Mouse (Mus musculus): ENCODE measurements at regions not wholly inside any gene's neighbourhood (a gene's known extent, or its start where the extent isn't known, plus 50 kb on each side); places are given as distances from the start of the nearest gene placed in this dataset.

DNA sequence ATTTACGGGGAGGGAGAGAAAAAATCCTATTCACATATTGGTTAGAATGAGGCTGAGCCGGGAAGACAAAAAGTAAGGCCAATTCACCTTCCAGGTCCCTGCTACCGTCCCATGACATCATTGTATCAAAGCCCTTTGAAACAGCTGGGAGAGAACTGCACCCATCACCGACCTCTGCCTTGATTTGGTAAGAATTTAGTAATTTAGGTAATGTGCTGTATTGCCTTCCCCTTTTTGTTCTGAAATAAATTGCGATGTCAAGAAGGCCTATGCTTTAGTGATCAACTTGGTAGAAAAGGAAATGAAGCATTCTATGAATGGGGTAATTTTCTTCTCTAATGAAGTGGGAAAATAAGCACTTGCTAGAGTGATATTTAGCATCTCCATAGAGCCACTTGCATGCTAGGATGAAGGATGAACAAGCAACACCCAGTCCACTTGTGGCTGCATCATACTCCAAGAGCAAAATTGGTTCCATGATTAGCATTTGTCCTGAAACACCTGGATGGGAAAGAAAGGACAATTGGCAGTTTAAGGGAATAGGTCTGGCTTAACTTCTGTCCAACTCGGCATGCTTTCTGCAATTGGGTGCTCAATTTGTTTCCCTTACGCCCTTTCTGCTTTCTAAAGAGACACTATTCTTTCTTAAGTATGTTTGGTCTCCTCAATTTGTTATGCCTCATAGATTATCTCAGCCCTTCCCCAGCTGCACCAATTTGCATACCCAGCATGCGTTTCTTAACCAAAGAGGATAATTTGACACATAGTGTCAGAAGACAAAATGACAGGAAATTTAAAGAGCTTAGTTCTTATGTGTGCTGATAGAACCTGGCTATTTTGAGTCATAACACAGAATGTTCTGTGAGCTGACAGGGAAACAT is 114.2 kb upstream of the Kitl start:
- 74% methylated on average over 8 of the region's 8 CpGs for WGBS

DNA sequence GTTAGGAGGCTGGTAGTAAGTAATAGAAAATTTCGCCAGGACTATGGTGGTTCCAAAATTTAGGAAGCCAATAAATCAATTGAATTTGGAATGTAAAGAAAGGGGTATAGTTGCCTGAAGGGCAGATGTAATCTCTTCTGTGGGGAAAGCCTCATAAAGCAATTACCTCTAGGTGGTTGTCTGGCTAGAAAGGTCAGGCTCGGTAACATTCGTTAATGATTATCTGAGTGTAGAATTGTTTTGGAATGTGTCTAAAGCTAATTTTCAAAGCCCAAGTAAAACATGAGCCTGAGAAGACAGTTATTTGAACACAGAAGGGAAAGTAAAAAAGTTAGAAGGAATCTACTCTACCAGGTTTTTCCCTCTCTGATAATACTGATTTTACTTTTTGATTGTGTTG is 121.4 kb upstream of the Kitl start:
- Histone ChIP-seq H3K4me1 (ENCODE audit: control insufficient read depth, insufficient read depth, low read length) (no peaks in the 10 kb centered on the region), H3K4me3 (ENCODE audit: insufficient read depth, low read depth, low read length) (no peak overlapping the region), H3K27me3 (replicated peaks; ENCODE audit: control insufficient read depth, insufficient read depth, low read length) (no peaks in the 10 kb centered on the region), H3K36me3 (ENCODE audit: control insufficient read depth, insufficient read depth, low read length) (no peaks in the 10 kb centered on the region), H3K27ac (ENCODE audit: insufficient read depth, low read depth, low read length) (no peak overlapping the region)
- peak; percentile 81 for DNase-seq
- 24% methylated on average over 3 of the region's 3 CpGs for WGBS
- TF ChIP-seq CTCF (conservative IDR thresholded peaks at IDR 0.05; ENCODE audit: insufficient read depth, insufficient read length, low read depth, low read length), result no peak
- no peak for TF ChIP-seq POLR2A (IDR thresholded peaks at IDR 0.05; ENCODE audit: low read depth, low read length)

More for the DNA sequence above, 114.2 kb upstream of the Kitl start:
- DNase-seq, result no peak
- TF ChIP-seq POLR2A (IDR thresholded peaks at IDR 0.05; ENCODE audit: low read depth, low read length) (no peak), CTCF (conservative IDR thresholded peaks at IDR 0.05; ENCODE audit: insufficient read depth, insufficient read length, low read depth, low read length) (no peak)
- H3K4me1 ChIP-seq (ENCODE audit: control insufficient read depth, insufficient read depth, low read length), result peaks cover 5% of the 10 kb centered on the region; the same call in 1 of the 2 replicates
- peak overlapping the region; percentile 30; the same call in 1 of the 2 replicates for H3K27ac ChIP-seq (ENCODE audit: insufficient read depth, low read depth, low read length)
- no peaks in the 10 kb centered on the region for H3K36me3 ChIP-seq (ENCODE audit: control insufficient read depth, insufficient read depth, low read length)
- H3K27me3 ChIP-seq (replicated peaks; ENCODE audit: control insufficient read depth, insufficient read depth, low read length), result no peaks in the 10 kb centered on the region
- no peak overlapping the region for H3K4me3 ChIP-seq (ENCODE audit: insufficient read depth, low read depth, low read length)

DNA sequence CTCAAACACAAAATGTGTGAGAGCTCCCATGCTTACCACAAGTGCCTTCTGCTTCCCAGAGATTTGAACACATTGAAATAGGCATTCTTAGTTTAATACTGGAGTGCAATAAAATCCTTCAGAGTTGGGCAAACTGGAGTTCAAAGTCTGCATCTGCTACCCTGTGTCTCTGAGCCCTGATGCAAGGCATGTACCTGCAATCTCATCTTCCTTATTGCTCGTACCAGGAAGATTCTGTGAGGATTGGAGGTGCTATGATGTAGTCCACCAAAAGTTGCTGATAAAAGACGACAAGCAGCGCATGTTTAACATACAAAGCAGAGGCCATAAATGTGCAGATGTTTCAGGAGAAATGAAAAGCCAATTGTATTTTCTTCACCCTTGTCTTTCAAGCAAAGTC is 123.5 kb upstream of the Kitl start:
- DNase-seq, result no peak
- no peaks in the 10 kb centered on the region for H3K36me3 ChIP-seq (ENCODE audit: control insufficient read depth, insufficient read depth, low read length)
- no peak overlapping the region for H3K27ac ChIP-seq (ENCODE audit: insufficient read depth, low read depth, low read length)
- no peaks in the 10 kb centered on the region for H3K27me3 ChIP-seq (replicated peaks; ENCODE audit: control insufficient read depth, insufficient read depth, low read length)
- no peak for TF ChIP-seq CTCF (conservative IDR thresholded peaks at IDR 0.05; ENCODE audit: insufficient read depth, insufficient read length, low read depth, low read length)
- no peak for TF ChIP-seq POLR2A (IDR thresholded peaks at IDR 0.05; ENCODE audit: low read depth, low read length)
- 91% methylated on average over 3 of the region's 3 CpGs for WGBS
- no peak overlapping the region for H3K4me3 ChIP-seq (ENCODE audit: insufficient read depth, low read depth, low read length)
- H3K4me1 ChIP-seq (ENCODE audit: control insufficient read depth, insufficient read depth, low read length), result no peaks in the 10 kb centered on the region

DNA sequence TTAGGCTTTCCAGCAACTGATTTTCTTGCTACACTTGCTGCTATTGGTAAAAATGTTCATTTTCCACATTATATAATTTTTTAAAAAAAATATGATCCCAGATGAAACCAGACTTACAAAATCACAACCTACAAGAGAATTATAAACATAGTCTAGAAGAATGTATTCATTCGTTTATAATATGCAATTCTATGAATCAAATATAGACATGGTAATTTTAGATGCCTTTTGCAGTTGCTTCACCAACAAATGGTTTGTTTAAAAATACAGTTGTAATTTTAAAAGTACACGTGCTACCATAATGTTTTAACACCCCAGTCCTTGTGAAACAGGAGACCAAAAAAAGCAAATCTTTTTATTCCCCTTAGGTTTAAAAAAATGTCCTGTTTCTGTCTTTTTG is 122.4 kb upstream of the Csl start:
- DNase-seq, result no peak
- H3K4me3 ChIP-seq (ENCODE audit: insufficient read depth, low read depth, low read length), result no peak overlapping the region
- no peaks in the 10 kb centered on the region for H3K4me1 ChIP-seq (ENCODE audit: control insufficient read depth, insufficient read depth, low read length)
- no peaks in the 10 kb centered on the region for H3K27me3 ChIP-seq (replicated peaks; ENCODE audit: control insufficient read depth, insufficient read depth, low read length)
- WGBS, result 78% methylated on average over 2 of the region's 2 CpGs
- TF ChIP-seq POLR2A (IDR thresholded peaks at IDR 0.05; ENCODE audit: low read depth, low read length) (no peak), CTCF (conservative IDR thresholded peaks at IDR 0.05; ENCODE audit: insufficient read depth, insufficient read length, low read depth, low read length) (no peak)
- no peaks in the 10 kb centered on the region for H3K36me3 ChIP-seq (ENCODE audit: control insufficient read depth, insufficient read depth, low read length)
- H3K27ac ChIP-seq (ENCODE audit: insufficient read depth, low read depth, low read length), result no peak overlapping the region

DNA sequence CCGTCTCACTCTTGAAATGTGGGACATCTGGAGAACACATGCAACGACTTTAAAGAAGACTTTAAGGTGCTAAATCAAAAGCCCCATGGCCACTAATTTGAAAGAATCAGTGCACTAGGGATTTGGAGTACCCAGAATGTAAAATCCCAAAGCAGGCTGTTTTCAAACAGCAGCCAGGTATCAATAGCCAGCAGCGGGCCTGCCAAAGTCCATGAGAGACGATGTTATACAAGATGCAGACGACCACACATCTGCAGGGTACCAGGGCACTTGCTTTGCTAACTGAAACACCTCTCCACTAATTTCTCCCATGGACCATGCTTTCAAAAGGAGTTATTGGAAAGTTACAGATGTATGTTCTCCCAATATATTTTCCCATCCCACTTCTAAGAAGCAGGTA is 119.9 kb upstream of the Csl start:
- 84% methylated on average over 5 of the region's 5 CpGs for whole genome bisulfite sequencing
- no peak for DNase-seq
- H3K27ac ChIP-seq (ENCODE audit: insufficient read depth, low read depth, low read length), result no peak overlapping the region
- no peaks in the 10 kb centered on the region for H3K4me1 ChIP-seq (ENCODE audit: control insufficient read depth, insufficient read depth, low read length)
- TF ChIP-seq POLR2A (IDR thresholded peaks at IDR 0.05; ENCODE audit: low read depth, low read length) (no peak), CTCF (conservative IDR thresholded peaks at IDR 0.05; ENCODE audit: insufficient read depth, insufficient read length, low read depth, low read length) (no peak)
- H3K27me3 ChIP-seq (replicated peaks; ENCODE audit: control insufficient read depth, insufficient read depth, low read length), result no peaks in the 10 kb centered on the region
- H3K4me3 ChIP-seq (ENCODE audit: insufficient read depth, low read depth, low read length), result no peak overlapping the region
- no peaks in the 10 kb centered on the region for H3K36me3 ChIP-seq (ENCODE audit: control insufficient read depth, insufficient read depth, low read length)

DNA sequence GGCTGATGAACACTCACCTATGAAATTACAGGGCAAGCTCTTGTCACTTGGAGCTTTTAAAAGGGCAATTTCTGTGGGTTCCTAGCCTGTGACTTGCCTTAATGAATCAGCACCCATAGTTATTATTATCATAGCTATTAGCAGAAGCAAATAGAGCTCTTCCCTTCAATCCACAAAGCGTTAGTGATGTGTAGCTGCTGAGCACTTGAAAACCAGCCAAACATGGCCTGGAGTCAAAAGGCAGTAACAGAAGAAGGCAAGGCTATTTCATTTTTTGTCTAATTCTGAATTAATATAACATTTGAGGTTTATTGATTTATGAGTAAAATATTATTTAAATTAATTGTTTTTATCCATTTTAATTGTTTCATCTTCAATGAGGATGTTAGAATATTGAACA is 105.3 kb upstream of the Csl start:
- TF ChIP-seq CTCF (conservative IDR thresholded peaks at IDR 0.05; ENCODE audit: insufficient read depth, insufficient read length, low read depth, low read length), result no peak
- TF ChIP-seq POLR2A (IDR thresholded peaks at IDR 0.05; ENCODE audit: low read depth, low read length), result no peak

DNA sequence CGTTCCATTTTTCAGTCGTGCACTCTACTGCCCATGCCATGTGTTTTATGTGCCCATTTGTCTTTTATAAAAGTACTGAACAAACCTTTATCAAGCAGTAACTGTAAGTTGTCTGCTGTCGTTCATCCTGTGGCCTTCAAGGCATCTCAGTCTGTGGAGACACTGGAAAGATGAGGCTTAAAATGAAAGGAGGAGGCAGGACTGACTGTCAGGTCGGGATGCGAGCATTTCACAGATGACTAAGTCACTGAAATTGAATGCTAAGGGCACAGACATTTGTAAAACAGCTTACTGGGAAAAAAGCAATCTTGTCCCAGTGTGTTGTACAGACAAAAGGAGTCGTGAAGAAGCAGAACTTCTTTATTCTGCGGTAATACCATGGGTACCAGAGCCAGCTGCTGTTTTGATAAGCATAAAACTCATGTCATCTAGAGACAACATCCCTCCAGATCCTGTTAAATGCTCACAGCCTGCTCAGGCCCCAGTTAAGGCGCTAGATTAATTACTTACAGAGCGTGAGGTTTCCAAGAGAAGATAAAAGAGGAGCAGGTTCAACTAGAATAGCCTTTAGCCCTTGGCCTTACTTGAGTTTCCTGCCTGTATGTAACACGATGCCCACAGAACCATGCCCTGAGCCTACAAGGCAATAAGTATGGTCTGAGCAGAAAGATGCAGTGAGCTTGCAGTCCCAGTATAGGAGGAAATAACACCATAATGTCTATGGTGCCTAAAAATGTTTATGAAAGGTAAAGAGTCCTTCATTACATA is 101.0 kb upstream of the Csl start:
- Histone ChIP-seq H3K4me3 (ENCODE audit: insufficient read depth, low read depth, low read length) (no peak overlapping the region), H3K4me1 (ENCODE audit: control insufficient read depth, insufficient read depth, low read length) (no peaks in the 10 kb centered on the region), H3K36me3 (ENCODE audit: control insufficient read depth, insufficient read depth, low read length) (no peaks in the 10 kb centered on the region), H3K27me3 (replicated peaks; ENCODE audit: control insufficient read depth, insufficient read depth, low read length) (no peaks in the 10 kb centered on the region), H3K27ac (ENCODE audit: insufficient read depth, low read depth, low read length) (no peak overlapping the region)
- WGBS, result 40% methylated on average over 10 of the region's 10 CpGs
- TF ChIP-seq POLR2A (IDR thresholded peaks at IDR 0.05; ENCODE audit: low read depth, low read length) (no peak), CTCF (conservative IDR thresholded peaks at IDR 0.05; ENCODE audit: insufficient read depth, insufficient read length, low read depth, low read length) (no peak)
- peak; percentile 33 for DNase-seq

More for the DNA sequence above, 105.3 kb upstream of the Csl start:
- no peak overlapping the region for H3K4me3 ChIP-seq (ENCODE audit: insufficient read depth, low read depth, low read length)
- H3K27me3 ChIP-seq (replicated peaks; ENCODE audit: control insufficient read depth, insufficient read depth, low read length), result no peaks in the 10 kb centered on the region
- 62% methylated on average over 1 of the region's 1 CpGs for WGBS
- H3K36me3 ChIP-seq (ENCODE audit: control insufficient read depth, insufficient read depth, low read length), result no peaks in the 10 kb centered on the region
- H3K27ac ChIP-seq (ENCODE audit: insufficient read depth, low read depth, low read length), result no peak overlapping the region
- DNase-seq, result no peak
- H3K4me1 ChIP-seq (ENCODE audit: control insufficient read depth, insufficient read depth, low read length), result no peaks in the 10 kb centered on the region
